Mouse (Mus musculus) midbrain, embryonic 14.5 days (tissue): ENCODE results near the gene Eps8l2. TPM values are rescaled to one million over a fixed set of nuclear protein-coding genes. Genes with fewer than 3 reads are reported as not detected.

Experiments used
- ATAC-seq: fragments of 200-750 bp; cut with Nextera tagmentation; 2 replicates; pipeline ENCODE4 v1.8.0; 2017; ENCODE audit warnings: moderate number of reproducible peaks, moderate library complexity; ENCODE audit not compliant: low FRiP score, low TSS enrichment
- DNase-seq: peaks from one replicate; pipeline ENCODE4 v3.0.0-alpha.2; 2015
- H3K27ac ChIP-seq: fragments of 300-500 bp; sonication (generic); replicated peaks from 2 replicates; pipeline ENCODE4 v1.5.1; 2014; ENCODE audit warnings: mild to moderate bottlenecking, low read depth, low read length, moderate library complexity
- H3K27me3 ChIP-seq: fragments of 300-500 bp; sonication (generic); 2 replicates; pipeline ENCODE4 v1.6.1; 2014; ENCODE audit warnings: low read length, control low read depth, mixed read lengths; ENCODE audit not compliant: control insufficient read depth, insufficient read depth
- H3K36me3 ChIP-seq: fragments of 300-500 bp; sonication (generic); 2 replicates; pipeline ENCODE4 v1.6.1; 2014; ENCODE audit warnings: low read length, control low read depth; ENCODE audit not compliant: control insufficient read depth, insufficient read depth
- H3K4me1 ChIP-seq: fragments of 300-500 bp; sonication (generic); 2 replicates; pipeline ENCODE4 v1.6.1; 2014; ENCODE audit warnings: mild to moderate bottlenecking, antibody characterized with exemption, low read length, control low read depth; ENCODE audit not compliant: control insufficient read depth, insufficient read depth
- H3K4me2 ChIP-seq: fragments of 300-500 bp; sonication (generic); 2 replicates; pipeline ENCODE4 v1.6.1; 2014; ENCODE audit warnings: mild to moderate bottlenecking, low read length, moderate library complexity
- H3K4me3 ChIP-seq: fragments of 300-500 bp; sonication (generic); replicated peaks from 2 replicates; pipeline ENCODE4 v1.5.1; 2014; ENCODE audit warnings: low read depth, low read length
- H3K9ac ChIP-seq: fragments of 300-500 bp; sonication (generic); replicated peaks from 2 replicates; pipeline ENCODE4 v1.6.1; 2014; ENCODE audit warnings: mild to moderate bottlenecking, low read length, moderate library complexity
- H3K9me3 ChIP-seq: fragments of 300-500 bp; sonication (generic); 2 replicates; pipeline ENCODE4 v1.6.1; 2016; ENCODE audit warnings: low read length, control low read depth, mixed read lengths; ENCODE audit not compliant: control insufficient read depth
- WGBS: fragments of 180-500 bp; shearing (Covaris S2); extraction: QIAGEN DNeasy Blood & Tissue Kit; methylation state at CpG from one replicate; pipeline ENCODE4 v1.1.7; 2014; 5-methylcytosine and 5-hydroxymethylcytosine counted together
- polyA plus RNA-seq: library from polyadenylated mRNA; unstranded; fragments of >200 nt; fragmentation: Nextera tagmentation; extraction: Ambion mirVana; gene quantifications from 2 replicates; pipeline ENCODE4 v1.2.1, GENCODE M21; 2014

The Eps8l2 gene
- 0.19 and 0.50 TPM in 2 replicates for polyA plus RNA-seq

- H3K36me3 ChIP-seq = peaks cover 7% of the 10 kb centered on the region; the same call in 1 of the 2 replicates
- no peak within 1 kb of the TSS for H3K4me3 ChIP-seq
- H3K4me1 ChIP-seq = no peaks in the 10 kb centered on the region
- peak within 1 kb of the TSS; percentile 20 for H3K4me2 ChIP-seq
- H3K27me3 ChIP-seq = no peaks in the 10 kb centered on the region
- DNase-seq (no peak), ATAC-seq (0 out of 2 replicates have a peak, but pooled peaks have one; percentile 25)
- no peaks in the 10 kb centered on the region for H3K9me3 ChIP-seq
- 2% methylated on average over 23 of the region's 23 CpGs for WGBS
- H3K27ac ChIP-seq = no peak within 1 kb of the TSS
- H3K9ac ChIP-seq = no peak within 1 kb of the TSS
Measured at GRCm38 (mm10) chr7:141338576-141339131, at the start of gene Eps8l2. Gene Eps8l2 (plus strand): TSS chr7:141338880.

GRCm38 (mm10) chr7:141291921-141292582 is 46.6 kb upstream of the Eps8l2 start, which contains the start of gene Drd4:
Gene Drd4 (plus strand): TSS chr7:141292006.
- H3K4me1 ChIP-seq = peaks cover 21% of the 10 kb centered on the region
- H3K9me3 ChIP-seq = no peaks in the 10 kb centered on the region
- H3K4me2 ChIP-seq = peak within 1 kb of the TSS; percentile 95
- ATAC-seq (peak; percentile 62; the same call in 1 of the 2 replicates), DNase-seq (peak; percentile 69)
- H3K27ac ChIP-seq = no peak within 1 kb of the TSS
- peaks cover 54% of the 10 kb centered on the region for H3K27me3 ChIP-seq
- 1% methylated on average over 46 of the region's 46 CpGs for WGBS
- peak within 1 kb of the TSS; percentile 63 for H3K9ac ChIP-seq
- peaks cover 5% of the 10 kb centered on the region for H3K36me3 ChIP-seq
- peak within 1 kb of the TSS; percentile 48 for H3K4me3 ChIP-seq

- H3K27me3 ChIP-seq = peaks cover 54% of the 10 kb centered on the region
- peak overlapping the region; percentile 95 for H3K4me2 ChIP-seq
- H3K9me3 ChIP-seq = no peaks in the 10 kb centered on the region
- no peak for ATAC-seq
- peak overlapping the region; percentile 48 for H3K4me3 ChIP-seq
- peak; percentile 39 for DNase-seq
- peaks cover 12% of the 10 kb centered on the region for H3K36me3 ChIP-seq
- WGBS = 17% methylated on average over 15 of the region's 15 CpGs
- no peak overlapping the region for H3K27ac ChIP-seq
- H3K9ac ChIP-seq = no peak overlapping the region; the same call in 1 of the 2 replicates
- H3K4me1 ChIP-seq = peaks cover 21% of the 10 kb centered on the region
Measured at GRCm38 (mm10) chr7:141292583-141293388, 45.9 kb upstream of the Eps8l2 start.

GRCm38 (mm10) chr7:141293852-141294471 is 44.7 kb upstream of the Eps8l2 start:
- no peak for ATAC-seq
- Histone ChIP-seq H3K4me1 (peaks cover 21% of the 10 kb centered on the region), H3K27me3 (peaks cover 54% of the 10 kb centered on the region), H3K9ac (no peak overlapping the region; the same call in 1 of the 2 replicates), H3K4me3 (peak overlapping the region; percentile 33), H3K4me2 (peak overlapping the region; percentile 61), H3K9me3 (no peaks in the 10 kb centered on the region), H3K36me3 (peaks cover 21% of the 10 kb centered on the region), H3K27ac (no peak overlapping the region)
- peak; percentile 59 for DNase-seq
- 1% methylated on average over 53 of the region's 53 CpGs for WGBS

- no peaks in the 10 kb centered on the region for H3K9me3 ChIP-seq
- peaks cover 21% of the 10 kb centered on the region for H3K4me1 ChIP-seq
- peak overlapping the region; percentile 61 for H3K4me2 ChIP-seq
- peaks cover 26% of the 10 kb centered on the region for H3K36me3 ChIP-seq
- no peak for ATAC-seq
- DNase-seq = no peak
- H3K9ac ChIP-seq = no peak overlapping the region
- peak overlapping the region; percentile 33; the same call in 1 of the 2 replicates for H3K4me3 ChIP-seq
- H3K27me3 ChIP-seq = peaks cover 54% of the 10 kb centered on the region
- no peak overlapping the region for H3K27ac ChIP-seq
- WGBS = 4% methylated on average over 22 of the region's 22 CpGs
Measured at GRCm38 (mm10) chr7:141294479-141294878, 44.2 kb upstream of the Eps8l2 start.

GRCm38 (mm10) chr7:141297926-141298650 is 40.6 kb upstream of the Eps8l2 start:
- Histone ChIP-seq H3K27me3 (peaks cover 29% of the 10 kb centered on the region), H3K4me2 (no peak overlapping the region), H3K4me3 (no peak overlapping the region), H3K27ac (no peak overlapping the region), H3K36me3 (peaks cover 60% of the 10 kb centered on the region), H3K9me3 (no peaks in the 10 kb centered on the region), H3K9ac (no peak overlapping the region), H3K4me1 (peaks cover 10% of the 10 kb centered on the region)
- DNase-seq (no peak), ATAC-seq (no peak)
- 84% methylated on average over 3 of the region's 3 CpGs for WGBS

- H3K4me2 ChIP-seq = no peak overlapping the region
- peaks cover under 1% of the 10 kb centered on the region; the same call in 1 of the 2 replicates for H3K4me1 ChIP-seq
- WGBS = 97% methylated on average over 8 of the region's 8 CpGs
- no peaks in the 10 kb centered on the region for H3K9me3 ChIP-seq
- no peak for DNase-seq
- ATAC-seq = no peak
- H3K4me3 ChIP-seq = no peak overlapping the region
- peaks cover 18% of the 10 kb centered on the region for H3K27me3 ChIP-seq
- H3K9ac ChIP-seq = no peak overlapping the region
- H3K27ac ChIP-seq = no peak overlapping the region
- H3K36me3 ChIP-seq = peaks cover 70% of the 10 kb centered on the region
Measured at GRCm38 (mm10) chr7:141299175-141299574, 39.5 kb upstream of the Eps8l2 start.

- H3K27ac ChIP-seq = no peak overlapping the region
- H3K4me3 ChIP-seq = no peak overlapping the region
- H3K4me1 ChIP-seq = no peaks in the 10 kb centered on the region
- H3K9me3 ChIP-seq = no peaks in the 10 kb centered on the region
- no peak overlapping the region for H3K9ac ChIP-seq
- peaks cover 92% of the 10 kb centered on the region for H3K36me3 ChIP-seq
- H3K4me2 ChIP-seq = no peak overlapping the region
- 98% methylated on average over 9 of the region's 9 CpGs for WGBS
- DNase-seq = no peak
- H3K27me3 ChIP-seq = no peaks in the 10 kb centered on the region
- no peak for ATAC-seq
Measured at GRCm38 (mm10) chr7:141301386-141301785, 37.3 kb upstream of the Eps8l2 start.
